Mouse (Mus musculus): ENCODE measurements around the gene Grm8. TPM values are rescaled to one million over a fixed set of nuclear protein-coding genes. Genes with fewer than 3 reads are reported as not detected.

The Grm8 gene
- total and polyA plus RNA-seq, 3 experiments, result 0.42 to 0.52 TPM; not detected in 1

GRCm38 (mm10) chr6:27800881-27801572 lies 334.0 kb downstream of the Grm8 start:
- TF ChIP-seq GATA1 (IDR thresholded peaks at IDR 0.05; ENCODE audit: low read depth, low read length), result no peak
- no peak for TF ChIP-seq BHLHE40 (IDR thresholded peaks at IDR 0.05; ENCODE audit: borderline replicate concordance, low read depth, low read length)
- no peak for TF ChIP-seq USF1 (IDR thresholded peaks at IDR 0.05; ENCODE audit: low read depth, low read length)
- TF ChIP-seq TCF12 (IDR thresholded peaks at IDR 0.05; ENCODE audit: low read depth, low read length), result no peak
- TF ChIP-seq CHD1 (IDR thresholded peaks at IDR 0.05; ENCODE audit: low read depth, low read length), result no peak
- TF ChIP-seq EP300 (IDR thresholded peaks at IDR 0.05; ENCODE audit: low read depth in 1 of 2, low read length in 2 of 2), result no peak
- no peak for TF ChIP-seq MXI1 (IDR thresholded peaks at IDR 0.05; ENCODE audit: low read depth, low read length)
- TF ChIP-seq TBP (IDR thresholded peaks at IDR 0.05; ENCODE audit: low read depth, low read length), result no peak
- no peak for TF ChIP-seq RCOR1 (IDR thresholded peaks at IDR 0.05; ENCODE audit: low read depth, low read length)
- TF ChIP-seq NRF1 (IDR thresholded peaks at IDR 0.05; ENCODE audit: insufficient read depth, low read depth, low read length, poor library complexity, severe bottlenecking), result no peak
- no peak for TF ChIP-seq UBTF (IDR thresholded peaks at IDR 0.05; ENCODE audit: borderline replicate concordance, insufficient read depth, low read depth, low read length)
- no peak overlapping the region for H3K27ac ChIP-seq (ENCODE audit: control insufficient read depth, low read depth, low read length)
- H3K79me2 ChIP-seq (ENCODE audit: control insufficient read depth, insufficient read depth, low read length, poor library complexity), result no peaks in the 10 kb centered on the region
- H3K4me3 ChIP-seq (ENCODE audit: control insufficient read depth in 1 of 2, insufficient read depth in 1 of 2, low read depth in 2 of 2, low read length in 2 of 2), result no peak overlapping the region
- H3K9ac ChIP-seq (ENCODE audit: control insufficient read depth, low read depth, low read length, poor library complexity, severe bottlenecking), result no peak overlapping the region
- H3K27me3 ChIP-seq (ENCODE audit: control insufficient read depth in 1 of 2, insufficient read depth in 2 of 2, low read length in 2 of 2), result peaks cover 3 to 8% of the 10 kb centered on the region in 2 experiments
- DNase-seq (ENCODE audit: low read depth, low spot score), result no peak
- H3K4me1 ChIP-seq (ENCODE audit: control insufficient read depth in 1 of 2, insufficient read depth in 2 of 2, low read length in 2 of 2), result no peaks in the 10 kb centered on the region
- no peaks in the 10 kb centered on the region for H3K36me3 ChIP-seq (ENCODE audit: control insufficient read depth in 1 of 2, insufficient read depth in 2 of 2, low read length in 2 of 2)
- H3K9me3 ChIP-seq (replicated peaks; ENCODE audit: insufficient read depth, low read length), result no peaks in the 10 kb centered on the region

GRCm38 (mm10) chr6:27798735-27799134 lies 336.2 kb downstream of the Grm8 start:
- TF ChIP-seq SIN3A (IDR thresholded peaks at IDR 0.05; ENCODE audit: low read length), result no peak
- no peak for TF ChIP-seq RAD21 (IDR thresholded peaks at IDR 0.05; ENCODE audit: low read depth, low read length)
- TF ChIP-seq JUND (IDR thresholded peaks at IDR 0.05; ENCODE audit: low read depth, low read length), result no peak
- no peak for TF ChIP-seq GABPA (IDR thresholded peaks at IDR 0.05; ENCODE audit: low read depth, low read length)
- no peak for TF ChIP-seq RCOR1 (IDR thresholded peaks at IDR 0.05; ENCODE audit: low read depth, low read length)
- no peak for TF ChIP-seq MEF2A (IDR thresholded peaks at IDR 0.05; ENCODE audit: extremely low read depth, insufficient replicate concordance, low read depth, low read length, poor library complexity, severe bottlenecking)
- TF ChIP-seq USF2 (IDR thresholded peaks at IDR 0.05; ENCODE audit: borderline replicate concordance in 1 of 2, insufficient read depth in 1 of 2, low read depth in 1 of 2, low read length in 2 of 2), result no peak
- no peak for TF ChIP-seq E2F4 (IDR thresholded peaks at IDR 0.05; ENCODE audit: borderline replicate concordance, low read depth, low read length)
- no peak for TF ChIP-seq NRF1 (IDR thresholded peaks at IDR 0.05; ENCODE audit: insufficient read depth, low read depth, low read length, poor library complexity, severe bottlenecking)
- Histone ChIP-seq H3K9ac (ENCODE audit: control insufficient read depth, low read depth, low read length, poor library complexity, severe bottlenecking) (no peak overlapping the region), H3K27ac (ENCODE audit: control insufficient read depth, low read depth, low read length) (no peak overlapping the region), H3K27me3 (ENCODE audit: control insufficient read depth in 1 of 2, insufficient read depth in 2 of 2, low read length in 2 of 2) (peaks cover 0 to 2% of the 10 kb centered on the region in 2 experiments; a peak in 3 of 4 replicates), H3K4me3 (ENCODE audit: control insufficient read depth in 1 of 2, insufficient read depth in 1 of 2, low read depth in 2 of 2, low read length in 2 of 2) (no peak overlapping the region), H3K79me2 (ENCODE audit: control insufficient read depth, insufficient read depth, low read length, poor library complexity) (no peaks in the 10 kb centered on the region), H3K9me3 (replicated peaks; ENCODE audit: insufficient read depth, low read length) (no peaks in the 10 kb centered on the region), H3K36me3 (ENCODE audit: control insufficient read depth in 1 of 2, insufficient read depth in 2 of 2, low read length in 2 of 2) (no peaks in the 10 kb centered on the region), H3K4me1 (ENCODE audit: control insufficient read depth in 1 of 2, insufficient read depth in 2 of 2, low read length in 2 of 2) (no peaks in the 10 kb centered on the region)
- no peak for DNase-seq (ENCODE audit: low read depth, low spot score)

Measured in MEL (cell line).